16 mouse cellular contexts compared by ENCODE assay signal in genomic region chr3:90550421-90550790, GRCm38 (mm10). TPM values are rescaled to one million over a fixed set of nuclear protein-coding genes. Genes with fewer than 3 reads are reported as not detected.
"Had no signal": no experiment of that assay in that cellular context is flagged by ENCODE, and none has a peak within 500 bp of the region (broad histone marks: within the 10 kb centered on the region; RNA-seq: fewer than 3 reads in every experiment).

No protein-coding gene starts in this region.

- H3K27me3 ChIP-seq: liver, embryonic 15.5 days; midbrain, embryonic 13.5 days; neural tube, embryonic 15.5 days had no signal

- H3K9me3 ChIP-seq: liver, embryonic 15.5 days; midbrain, embryonic 13.5 days; neural tube, embryonic 15.5 days had no signal

- H3K36me3 ChIP-seq: liver, embryonic 15.5 days; midbrain, embryonic 13.5 days; neural tube, embryonic 15.5 days had no signal

- ATAC-seq: lung, postnatal 0 days; midbrain, embryonic 13.5 days had no signal

- H3K4me3 ChIP-seq: layer of hippocampus, adult 2 months; liver, embryonic 15.5 days; midbrain, embryonic 13.5 days; neural tube, embryonic 15.5 days had no signal

- H3K9ac ChIP-seq: liver, embryonic 15.5 days; midbrain, embryonic 13.5 days; neural tube, embryonic 15.5 days had no signal

- H3K4me1 ChIP-seq: liver, embryonic 15.5 days; midbrain, embryonic 13.5 days; neural tube, embryonic 15.5 days had no signal

- H3K27ac ChIP-seq: layer of hippocampus, adult 2 months; liver, embryonic 15.5 days; midbrain, embryonic 13.5 days; neural tube, embryonic 15.5 days had no signal

- H3K4me2 ChIP-seq: liver, embryonic 11.5 days; liver, embryonic 15.5 days; midbrain, embryonic 13.5 days; neural tube, embryonic 15.5 days had no signal

- DNase-seq: lung, adult 2 months; lung, postnatal 36 days; right cerebral cortex, adult 18-20 months; right cerebral cortex, postnatal 25 days; thymus, adult 18-20 months; thymus, postnatal 14 days had no signal

RNA-seq across cellular contexts. Expression of gene S100a3, which starts 10.0 kb away (rescaled TPM):
- total RNA-seq: megakaryocyte progenitor cell, adult 5-6 weeks had no signal
- polyA plus RNA-seq: liver, embryonic 11.5 days; liver, embryonic 15.5 days; midbrain, embryonic 13.5 days; neural tube, embryonic 11.5 days; small intestine, adult 2 months had no signal

RNA-seq across cellular contexts. Expression of gene S100a16, which starts 13.4 kb away (rescaled TPM):
- total RNA-seq: megakaryocyte progenitor cell, adult 5-6 weeks had no signal

RNA-seq across cellular contexts. Expression of gene S100a14, which starts 23.8 kb away (rescaled TPM):
- polyA plus RNA-seq: liver, embryonic 11.5 days; liver, embryonic 15.5 days; midbrain, embryonic 13.5 days; midbrain, postnatal 0 days; neural tube, embryonic 11.5 days had no signal
